Mouse (Mus musculus) forebrain, postnatal 0 days (tissue): ENCODE measurements around the gene Msh4. TPM values are rescaled to one million over a fixed set of nuclear protein-coding genes. Genes with fewer than 3 reads are reported as not detected.
A peak's percentile ranks its signal among the peaks of the same experiment; 100 is the strongest.

ENCODE experiments used
- ATAC-seq: fragments of 200-750 bp; cut with Nextera tagmentation; 2 replicates; pipeline ENCODE4 v1.8.0; 2017; ENCODE audit warnings: mild to moderate bottlenecking, moderate library complexity
- DNase-seq: peaks from one replicate; pipeline ENCODE4 v3.0.0-alpha.2; 2015
- H3K27ac ChIP-seq: fragments of 300-500 bp; sonication (generic); 2 replicates; pipeline ENCODE4 v1.5.1; 2014; ENCODE audit warnings: low read depth, mild to moderate bottlenecking, antibody characterized with exemption, low read length, moderate library complexity, mixed read lengths
- H3K27me3 ChIP-seq: fragments of 300-500 bp; sonication (generic); 2 replicates; pipeline ENCODE4 v1.6.1; 2014; ENCODE audit warnings: mild to moderate bottlenecking, low read length, mixed read lengths; ENCODE audit not compliant: insufficient read depth
- H3K36me3 ChIP-seq: fragments of 300-500 bp; sonication (generic); 2 replicates; pipeline ENCODE4 v1.6.1; 2014; ENCODE audit warnings: mild to moderate bottlenecking, moderate library complexity; ENCODE audit not compliant: insufficient read depth
- H3K4me1 ChIP-seq: fragments of 300-500 bp; sonication (generic); 2 replicates; pipeline ENCODE4 v1.6.1; 2014; ENCODE audit warnings: antibody characterized with exemption; ENCODE audit not compliant: insufficient read depth
- H3K4me2 ChIP-seq: fragments of 300-500 bp; sonication (generic); 2 replicates; pipeline ENCODE4 v1.6.1; 2014; ENCODE audit warnings: low read depth, mild to moderate bottlenecking, moderate library complexity
- H3K4me3 ChIP-seq: fragments of 300-500 bp; sonication (generic); 2 replicates; pipeline ENCODE4 v1.5.1; 2014; ENCODE audit warnings: low read depth, low read length, mixed read lengths
- H3K9ac ChIP-seq: fragments of 300-500 bp; sonication (generic); 2 replicates; pipeline ENCODE4 v1.6.1; 2014; ENCODE audit warnings: mild to moderate bottlenecking
- H3K9me3 ChIP-seq: fragments of 300-500 bp; sonication (generic); 2 replicates; pipeline ENCODE4 v1.6.1; 2016; ENCODE audit warnings: low read length
- CTCF ChIP-seq: sonication (generic); IDR thresholded peaks from 2 replicates; pipeline ENCODE4 v1.5.1; 2016; ENCODE audit warnings: antibody characterized with exemption, control low read depth, low read depth
- WGBS: fragments of 180-500 bp; shearing (Covaris S2); extraction: QIAGEN DNeasy Blood & Tissue Kit; methylation state at CpG from one replicate; pipeline ENCODE4 v1.1.7; 2014; 5-methylcytosine and 5-hydroxymethylcytosine counted together
- polyA plus RNA-seq: library from polyadenylated mRNA; unstranded; fragments of >200 nt; fragmentation: Nextera tagmentation; extraction: Ambion mirVana; gene quantifications from 2 replicates; pipeline ENCODE4 v1.2.1, GENCODE M21; 2015
- total RNA-seq: library from RNA; depleted of rRNA; stranded (reverse); fragments of >200 nt; gene quantifications from 2 replicates; pipeline ENCODE4 v1.2.3, GENCODE M21; 2014

The Msh4 gene
- total and polyA plus RNA-seq, 2 experiments from 2014 or later = 0.05 to 0.95 TPM

DNA sequence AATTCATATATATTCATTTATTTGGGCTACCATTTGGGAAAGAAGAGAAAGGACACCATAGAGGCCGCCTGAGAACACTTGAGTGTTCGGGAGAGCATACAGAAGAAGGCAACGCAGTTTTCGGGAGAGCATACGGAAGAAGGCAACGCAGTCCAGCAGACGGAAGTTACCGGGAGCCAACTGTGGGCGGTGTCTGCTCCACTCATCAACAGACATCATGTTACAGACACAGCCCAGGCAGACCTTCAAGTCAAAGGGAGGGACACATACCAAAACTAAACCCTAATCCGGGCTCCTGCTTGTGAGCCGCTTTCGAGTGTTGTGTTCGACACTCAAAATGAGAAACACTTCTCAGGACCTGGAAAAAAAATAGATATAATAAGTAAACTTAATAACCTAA is 35.7 kb upstream of the Msh4 start:
- Histone ChIP-seq H3K4me2 (no peak overlapping the region), H3K4me3 (no peak overlapping the region), H3K27ac (no peak overlapping the region), H3K9ac (no peak overlapping the region), H3K36me3 (no peaks in the 10 kb centered on the region), H3K4me1 (0 out of 2 replicates have a peak, but pooled peaks cover 4% of the 10 kb centered on the region), H3K27me3 (no peaks in the 10 kb centered on the region), H3K9me3 (no peaks in the 10 kb centered on the region)
- DNase-seq = no peak
- ATAC-seq = no peak
- 94% methylated on average over 13 of the region's 13 CpGs for WGBS
- no peak for TF ChIP-seq CTCF

DNA sequence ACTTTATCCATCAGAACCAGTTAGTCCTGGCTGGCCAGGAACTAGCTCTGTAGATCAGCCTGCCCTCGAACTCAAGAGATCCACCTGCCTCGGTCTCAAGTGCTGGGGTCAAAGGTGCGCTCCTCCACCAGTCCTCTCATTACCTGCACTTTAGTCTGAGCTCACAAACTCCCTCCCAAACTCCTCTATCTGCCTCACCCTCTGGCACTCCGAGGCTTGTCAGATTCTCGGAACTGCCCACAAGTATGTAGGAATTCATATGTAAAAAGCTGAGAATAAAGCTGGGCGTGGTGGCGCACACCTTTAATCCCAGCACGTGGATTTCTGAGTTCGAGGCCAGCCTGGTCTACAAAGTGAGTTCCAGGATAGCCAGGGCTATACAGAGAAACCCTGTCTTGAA is 34.5 kb upstream of the Msh4 start:
- Histone ChIP-seq H3K27me3 (no peaks in the 10 kb centered on the region), H3K9ac (no peak overlapping the region), H3K27ac (no peak overlapping the region), H3K36me3 (no peaks in the 10 kb centered on the region), H3K4me1 (0 out of 2 replicates have a peak, but pooled peaks cover 4% of the 10 kb centered on the region), H3K9me3 (no peaks in the 10 kb centered on the region), H3K4me3 (no peak overlapping the region), H3K4me2 (no peak overlapping the region)
- DNase-seq = no peak
- no peak for TF ChIP-seq CTCF
- 93% methylated on average over 9 of the region's 9 CpGs for WGBS
- no peak for ATAC-seq

DNA sequence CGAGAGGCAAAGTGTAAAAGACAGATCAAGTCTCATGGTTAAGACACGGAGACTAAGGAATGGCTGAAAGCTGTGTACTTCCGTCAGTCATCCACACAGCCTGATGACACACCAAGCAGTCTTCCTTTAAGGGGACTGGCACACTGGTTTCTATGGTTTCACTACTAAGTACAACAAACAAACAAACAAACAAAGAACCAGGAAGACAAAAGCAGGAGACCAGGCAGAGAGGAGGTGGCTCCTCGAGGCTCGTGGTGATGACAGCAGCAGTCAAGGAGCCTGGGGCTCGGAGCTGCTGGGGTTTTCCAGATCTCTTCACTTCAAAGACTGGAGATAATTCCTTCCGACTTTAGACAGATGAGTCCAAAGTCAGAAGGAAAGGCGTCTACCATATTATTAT is 34.1 kb upstream of the Msh4 start:
- Histone ChIP-seq H3K9ac (no peak overlapping the region), H3K27ac (no peak overlapping the region), H3K4me2 (no peak overlapping the region), H3K4me1 (0 out of 2 replicates have a peak, but pooled peaks cover 4% of the 10 kb centered on the region), H3K4me3 (no peak overlapping the region), H3K27me3 (no peaks in the 10 kb centered on the region), H3K36me3 (no peaks in the 10 kb centered on the region), H3K9me3 (no peaks in the 10 kb centered on the region)
- DNase-seq (no peak), ATAC-seq (no peak)
- no peak for TF ChIP-seq CTCF
- WGBS = 84% methylated on average over 8 of the region's 8 CpGs

DNA sequence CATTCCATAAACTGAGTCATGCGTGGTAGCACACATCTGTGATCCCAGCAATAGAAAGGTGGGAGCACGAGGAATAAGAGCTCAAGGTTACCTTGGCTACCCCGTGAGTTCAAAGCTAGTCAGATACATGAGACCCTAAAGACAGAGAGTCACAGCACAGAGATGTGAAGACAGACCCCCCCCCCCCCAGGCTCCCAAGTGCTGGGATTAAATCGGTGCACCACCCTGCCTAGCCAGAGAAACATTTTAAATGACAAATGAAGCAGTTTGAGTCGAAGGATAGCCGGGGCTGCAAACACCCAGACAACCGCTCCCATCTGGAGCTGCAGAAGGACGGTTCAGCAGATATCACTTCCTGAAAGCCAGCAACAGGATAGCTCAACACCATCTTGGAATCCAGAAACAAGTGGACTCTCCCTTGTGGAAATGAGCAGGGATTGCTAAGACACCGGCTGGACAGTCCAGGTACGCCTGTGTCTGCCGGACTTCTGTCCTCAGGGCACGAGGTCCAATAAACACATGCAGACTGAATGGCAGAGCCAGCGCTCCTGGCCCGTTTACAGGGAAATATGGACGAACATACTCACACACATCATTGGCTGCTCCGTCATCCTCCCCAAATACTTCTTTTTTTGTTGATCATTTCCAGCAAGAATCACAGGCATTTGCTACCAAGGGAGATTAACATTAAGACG is 31.3 kb upstream of the Msh4 start:
- no peak for ATAC-seq

DNA sequence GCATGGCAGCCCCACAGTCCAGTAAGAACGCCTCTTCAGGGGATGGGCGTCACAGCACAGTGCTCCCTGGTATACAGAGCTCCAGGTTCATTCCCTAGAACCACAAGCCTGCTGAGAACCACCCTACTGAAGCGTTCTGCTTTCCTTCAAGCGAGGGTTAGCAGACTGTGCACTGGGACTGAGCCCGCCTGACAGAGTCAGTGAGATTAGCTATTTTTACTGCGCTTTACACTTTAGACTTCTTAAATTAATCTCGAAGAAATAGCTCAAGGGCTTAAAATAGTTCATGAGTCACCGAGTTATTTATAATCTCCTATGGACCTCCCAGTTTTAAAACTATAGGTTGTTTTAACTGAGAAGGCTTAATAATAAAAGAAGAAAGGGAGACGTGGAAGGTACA is 29.9 kb upstream of the Msh4 start:
- DNase-seq (no peak), ATAC-seq (peak; percentile 32; the same call in 1 of the 2 replicates)
- TF ChIP-seq CTCF = no peak
- no peak overlapping the region for H3K4me2 ChIP-seq
- H3K4me1 ChIP-seq = no peaks in the 10 kb centered on the region
- no peak overlapping the region for H3K27ac ChIP-seq
- no peaks in the 10 kb centered on the region for H3K9me3 ChIP-seq
- H3K4me3 ChIP-seq = no peak overlapping the region
- H3K9ac ChIP-seq = no peak overlapping the region
- peaks cover 10% of the 10 kb centered on the region; the same call in 1 of the 2 replicates for H3K36me3 ChIP-seq
- no peaks in the 10 kb centered on the region for H3K27me3 ChIP-seq
- 92% methylated on average over 9 of the region's 9 CpGs for WGBS

More for the DNA sequence above, 31.3 kb upstream of the Msh4 start:
- Histone ChIP-seq H3K27ac (no peak overlapping the region), H3K9me3 (no peaks in the 10 kb centered on the region), H3K4me1 (no peaks in the 10 kb centered on the region), H3K4me3 (no peak overlapping the region), H3K9ac (no peak overlapping the region), H3K36me3 (peaks cover 10% of the 10 kb centered on the region; the same call in 1 of the 2 replicates), H3K27me3 (no peaks in the 10 kb centered on the region), H3K4me2 (no peak overlapping the region)
- TF ChIP-seq CTCF = no peak
- DNase-seq = no peak
- WGBS = 92% methylated on average over 17 of the region's 17 CpGs

DNA sequence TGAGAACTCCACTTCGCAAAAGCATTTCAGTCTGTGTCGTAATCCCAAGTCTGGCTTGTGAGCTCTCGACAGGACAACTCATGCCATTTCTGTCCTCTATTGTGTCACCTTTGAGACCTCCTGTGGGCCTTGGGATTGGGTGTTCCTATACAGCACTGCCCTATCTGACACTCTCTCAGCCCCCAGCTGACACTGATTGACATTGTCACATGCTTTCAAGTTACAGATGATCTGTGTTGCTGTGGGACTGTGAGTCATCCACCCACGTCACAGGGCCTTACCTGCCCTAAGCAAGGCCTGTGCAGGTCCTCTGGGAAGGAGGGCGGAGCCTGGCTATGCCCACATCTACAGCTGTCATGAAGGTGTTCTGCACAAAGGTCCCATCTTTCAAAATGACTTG is 26.5 kb upstream of the Msh4 start:
- no peak for TF ChIP-seq CTCF
- 94% methylated on average over 5 of the region's 5 CpGs for WGBS
- no peaks in the 10 kb centered on the region for H3K9me3 ChIP-seq

DNA sequence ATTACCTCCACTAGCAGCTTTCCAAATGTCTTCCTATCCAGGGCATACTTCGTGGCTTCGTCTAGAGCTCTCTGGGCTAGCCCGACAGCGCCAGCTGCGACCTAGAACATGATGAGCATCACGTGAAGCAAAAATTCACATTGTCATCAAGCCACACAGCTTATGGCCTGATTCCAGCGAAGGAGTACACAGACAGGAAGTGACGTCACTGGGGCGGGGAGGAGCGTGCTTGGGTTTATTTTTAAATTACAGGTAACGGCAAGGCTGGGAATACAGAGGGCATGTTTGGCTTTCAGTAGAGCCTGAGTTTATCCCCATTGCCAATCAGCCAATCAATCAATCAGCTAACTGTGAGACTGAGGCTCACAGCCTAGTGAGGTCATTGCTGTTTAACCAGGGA is 23.6 kb upstream of the Msh4 start:
- Histone ChIP-seq H3K36me3 (peaks cover 17% of the 10 kb centered on the region), H3K4me1 (no peaks in the 10 kb centered on the region), H3K9ac (no peak overlapping the region), H3K9me3 (no peaks in the 10 kb centered on the region), H3K4me3 (no peak overlapping the region), H3K27ac (no peak overlapping the region), H3K4me2 (no peak overlapping the region), H3K27me3 (no peaks in the 10 kb centered on the region)
- DNase-seq (no peak), ATAC-seq (no peak)
- WGBS = 96% methylated on average over 11 of the region's 11 CpGs
- no peak for TF ChIP-seq CTCF

More for the DNA sequence above, 26.5 kb upstream of the Msh4 start:
- ATAC-seq (no peak), DNase-seq (no peak)
- Histone ChIP-seq H3K27ac (no peak overlapping the region), H3K27me3 (no peaks in the 10 kb centered on the region), H3K4me3 (no peak overlapping the region), H3K9ac (no peak overlapping the region), H3K36me3 (peaks cover 10% of the 10 kb centered on the region; the same call in 1 of the 2 replicates), H3K4me1 (no peaks in the 10 kb centered on the region), H3K4me2 (no peak overlapping the region)
